Mouse (Mus musculus): Measurements from ENCODE around the gene Fry. TPM values are rescaled to one million over a fixed set of nuclear protein-coding genes. Genes with fewer than 3 reads are reported as not detected.

Fry gene
- polyA plus RNA-seq, 1 experiment from 2014 or later = 5.5 TPM

DNA sequence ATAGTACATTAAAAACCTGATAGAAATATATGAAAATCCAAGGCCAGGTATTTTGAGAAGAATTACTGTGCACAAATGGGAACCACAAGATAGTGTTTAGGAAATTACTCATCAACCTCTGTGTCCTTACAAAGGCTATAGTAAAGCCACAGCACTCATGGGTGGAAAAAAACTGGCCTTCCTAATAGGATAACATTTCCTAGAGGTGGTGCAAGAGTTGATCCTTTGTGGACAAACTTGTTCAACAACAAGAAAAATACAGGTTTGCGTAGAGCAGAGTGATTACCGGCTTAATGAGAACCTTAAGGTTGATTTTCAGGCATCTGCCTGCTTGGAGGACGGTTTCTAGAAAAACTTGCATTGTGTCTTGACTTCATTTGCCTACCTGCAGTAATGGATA lies 66.5 kb downstream of the Fry start:
- Histone ChIP-seq H3K27me3 (replicated peaks; ENCODE audit: control insufficient read depth, insufficient read depth, low read length) (no peaks in the 10 kb centered on the region), H3K9me3 (ENCODE audit: control insufficient read depth) (no peaks in the 10 kb centered on the region), H3K4me3 (ENCODE audit: low read depth, low read length) (no peak overlapping the region), H3K27ac (ENCODE audit: low read depth, low read length) (no peak overlapping the region), H3K36me3 (ENCODE audit: control insufficient read depth, insufficient read depth) (no peaks in the 10 kb centered on the region), H3K4me1 (replicated peaks; ENCODE audit: control insufficient read depth, insufficient read depth, low read length) (no peaks in the 10 kb centered on the region), H3K9ac (ENCODE audit: low read depth, low read length) (no peak overlapping the region), H3K4me2 (replicated peaks; ENCODE audit: low read depth) (no peak overlapping the region)
- TF ChIP-seq CTCF (IDR thresholded peaks at IDR 0.05; ENCODE audit: low read depth) = no peak
- no peak for ATAC-seq
- WGBS = 97% methylated on average over 3 of the region's 3 CpGs

DNA sequence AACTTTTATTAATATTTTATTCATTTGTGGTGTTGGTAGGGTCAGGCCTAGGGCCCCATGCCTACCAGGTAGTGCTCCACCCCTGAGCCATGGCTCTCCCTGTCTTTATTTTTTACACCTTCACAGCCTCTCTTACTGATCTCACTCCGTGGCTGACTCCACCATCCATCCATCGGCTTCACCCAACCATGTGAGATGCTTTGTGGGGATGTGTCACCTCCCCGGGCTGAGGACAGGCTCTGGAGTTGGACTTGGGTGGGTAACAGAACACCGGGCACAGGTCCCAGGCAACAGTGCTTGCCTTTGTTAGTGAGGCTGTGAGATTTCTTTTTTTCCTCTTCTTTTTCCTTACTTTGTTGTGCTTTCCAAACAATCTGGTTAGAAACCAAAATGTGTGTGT lies 67.7 kb downstream of the Fry start:
- Histone ChIP-seq H3K4me2 (replicated peaks; ENCODE audit: low read depth) (no peak overlapping the region), H3K27ac (ENCODE audit: low read depth, low read length) (no peak overlapping the region), H3K27me3 (replicated peaks; ENCODE audit: control insufficient read depth, insufficient read depth, low read length) (no peaks in the 10 kb centered on the region), H3K4me3 (ENCODE audit: low read depth, low read length) (no peak overlapping the region), H3K4me1 (replicated peaks; ENCODE audit: control insufficient read depth, insufficient read depth, low read length) (no peaks in the 10 kb centered on the region), H3K9ac (ENCODE audit: low read depth, low read length) (no peak overlapping the region), H3K9me3 (ENCODE audit: control insufficient read depth) (no peaks in the 10 kb centered on the region), H3K36me3 (ENCODE audit: control insufficient read depth, insufficient read depth) (no peaks in the 10 kb centered on the region)
- ATAC-seq = no peak
- TF ChIP-seq CTCF (IDR thresholded peaks at IDR 0.05; ENCODE audit: low read depth) = no peak
- 85% methylated on average over 4 of the region's 4 CpGs for WGBS

DNA sequence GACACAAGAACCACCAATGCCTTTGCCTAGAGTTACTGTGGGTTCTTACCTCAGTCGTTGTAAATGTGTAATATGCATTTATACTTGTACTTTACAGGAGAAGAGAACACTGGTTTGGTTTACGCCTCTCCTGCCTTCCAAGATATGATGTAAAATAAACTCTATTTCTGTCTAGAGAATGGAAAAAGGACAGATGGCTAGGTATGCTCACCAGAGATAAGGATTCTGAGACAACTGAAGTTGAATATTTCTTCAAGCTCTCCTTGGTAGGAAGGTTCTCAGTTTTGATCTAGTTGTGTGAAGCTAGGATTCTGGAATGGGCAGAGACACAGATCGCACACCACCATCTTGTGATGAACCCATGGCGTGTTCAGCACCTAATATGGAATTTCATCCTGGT lies 68.2 kb downstream of the Fry start:
- Histone ChIP-seq H3K9me3 (ENCODE audit: control insufficient read depth) (no peaks in the 10 kb centered on the region), H3K4me2 (replicated peaks; ENCODE audit: low read depth) (no peak overlapping the region), H3K27ac (ENCODE audit: low read depth, low read length) (no peak overlapping the region), H3K4me1 (replicated peaks; ENCODE audit: control insufficient read depth, insufficient read depth, low read length) (no peaks in the 10 kb centered on the region), H3K27me3 (replicated peaks; ENCODE audit: control insufficient read depth, insufficient read depth, low read length) (no peaks in the 10 kb centered on the region), H3K4me3 (ENCODE audit: low read depth, low read length) (no peak overlapping the region), H3K9ac (ENCODE audit: low read depth, low read length) (no peak overlapping the region), H3K36me3 (ENCODE audit: control insufficient read depth, insufficient read depth) (no peaks in the 10 kb centered on the region)
- no peak for TF ChIP-seq CTCF (IDR thresholded peaks at IDR 0.05; ENCODE audit: low read depth)
- ATAC-seq = no peak
- WGBS = 88% methylated on average over 4 of the region's 4 CpGs

DNA sequence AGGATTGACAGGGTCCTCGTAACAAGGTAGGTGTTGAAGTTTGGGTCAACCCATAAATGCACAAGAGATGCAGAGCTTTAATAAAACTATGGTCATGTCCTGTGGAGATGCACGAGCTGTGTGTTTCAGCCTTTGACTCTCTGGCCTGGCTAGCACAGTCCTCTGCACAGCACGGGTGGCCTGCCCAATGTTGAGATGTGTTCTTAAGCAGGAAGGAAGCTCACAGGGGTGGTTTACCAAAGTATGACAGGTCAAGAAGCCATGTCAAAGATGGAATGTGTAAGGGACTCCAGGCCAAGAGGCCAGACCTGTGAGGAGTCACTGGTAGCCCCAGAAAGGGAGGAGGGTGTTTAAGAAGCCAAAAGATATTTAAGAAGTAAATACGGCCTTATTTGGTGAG lies 69.6 kb downstream of the Fry start:
- H3K4me3 ChIP-seq (ENCODE audit: low read depth, low read length) = no peak overlapping the region
- H3K9ac ChIP-seq (ENCODE audit: low read depth, low read length) = no peak overlapping the region
- ATAC-seq = no peak
- H3K36me3 ChIP-seq (ENCODE audit: control insufficient read depth, insufficient read depth) = no peaks in the 10 kb centered on the region
- 79% methylated on average over 4 of the region's 4 CpGs for WGBS
- no peaks in the 10 kb centered on the region for H3K9me3 ChIP-seq (ENCODE audit: control insufficient read depth)
- no peaks in the 10 kb centered on the region for H3K4me1 ChIP-seq (replicated peaks; ENCODE audit: control insufficient read depth, insufficient read depth, low read length)
- no peak overlapping the region for H3K4me2 ChIP-seq (replicated peaks; ENCODE audit: low read depth)
- no peak overlapping the region for H3K27ac ChIP-seq (ENCODE audit: low read depth, low read length)
- no peak for TF ChIP-seq CTCF (IDR thresholded peaks at IDR 0.05; ENCODE audit: low read depth)
- no peaks in the 10 kb centered on the region for H3K27me3 ChIP-seq (replicated peaks; ENCODE audit: control insufficient read depth, insufficient read depth, low read length)

DNA sequence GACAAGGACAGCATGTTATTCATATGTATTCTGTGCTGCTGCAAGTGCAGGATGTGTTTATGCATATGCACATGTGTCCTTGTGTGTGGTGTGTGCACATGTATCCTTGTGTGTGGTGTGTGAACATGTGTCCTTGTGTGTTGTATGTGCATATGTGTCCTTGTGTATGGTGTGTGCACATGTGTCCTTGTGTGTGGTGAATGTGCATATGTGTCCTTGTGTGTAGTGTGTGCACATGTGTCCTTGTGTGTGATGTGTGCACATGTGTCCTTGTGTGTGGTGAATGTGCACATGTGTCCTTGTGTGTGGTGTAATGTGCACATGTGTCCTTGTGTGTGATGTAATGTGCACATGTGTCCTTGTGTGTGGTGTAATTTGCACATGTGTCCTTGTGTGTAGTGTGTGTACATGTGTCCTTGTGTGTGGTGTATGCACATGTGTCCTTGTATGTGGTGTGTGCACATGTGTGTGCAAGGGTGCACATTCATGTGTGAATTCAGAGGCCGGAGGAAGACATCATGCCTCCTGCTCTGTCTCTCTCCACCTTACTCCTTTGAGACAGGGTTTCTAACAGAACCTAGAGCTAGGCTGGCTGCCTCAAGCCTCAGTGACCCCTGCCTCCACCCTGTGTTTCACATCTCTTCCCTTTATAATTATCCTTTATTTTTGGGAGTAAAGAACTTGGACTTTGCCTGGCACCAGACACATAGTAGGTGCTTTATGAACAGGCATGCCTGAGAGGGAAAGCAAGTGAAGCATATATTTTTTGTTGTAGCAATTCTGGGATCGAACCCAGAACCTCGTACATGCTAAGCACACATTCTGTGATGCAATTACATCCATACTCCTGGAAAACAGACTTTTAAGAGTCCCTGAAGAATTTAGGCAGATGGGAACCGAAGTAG lies 72.3 kb downstream of the Fry start:
- Histone ChIP-seq H3K27me3 (replicated peaks; ENCODE audit: control insufficient read depth, insufficient read depth, low read length) (no peaks in the 10 kb centered on the region), H3K36me3 (ENCODE audit: control insufficient read depth, insufficient read depth) (no peaks in the 10 kb centered on the region), H3K9ac (ENCODE audit: low read depth, low read length) (no peak overlapping the region), H3K27ac (ENCODE audit: low read depth, low read length) (no peak overlapping the region), H3K4me3 (ENCODE audit: low read depth, low read length) (no peak overlapping the region), H3K4me1 (replicated peaks; ENCODE audit: control insufficient read depth, insufficient read depth, low read length) (no peaks in the 10 kb centered on the region), H3K9me3 (ENCODE audit: control insufficient read depth) (no peaks in the 10 kb centered on the region), H3K4me2 (replicated peaks; ENCODE audit: low read depth) (no peak overlapping the region)
- 91% methylated on average over 4 of the region's 4 CpGs for WGBS
- no peak for ATAC-seq
- no peak for TF ChIP-seq CTCF (IDR thresholded peaks at IDR 0.05; ENCODE audit: low read depth)

DNA sequence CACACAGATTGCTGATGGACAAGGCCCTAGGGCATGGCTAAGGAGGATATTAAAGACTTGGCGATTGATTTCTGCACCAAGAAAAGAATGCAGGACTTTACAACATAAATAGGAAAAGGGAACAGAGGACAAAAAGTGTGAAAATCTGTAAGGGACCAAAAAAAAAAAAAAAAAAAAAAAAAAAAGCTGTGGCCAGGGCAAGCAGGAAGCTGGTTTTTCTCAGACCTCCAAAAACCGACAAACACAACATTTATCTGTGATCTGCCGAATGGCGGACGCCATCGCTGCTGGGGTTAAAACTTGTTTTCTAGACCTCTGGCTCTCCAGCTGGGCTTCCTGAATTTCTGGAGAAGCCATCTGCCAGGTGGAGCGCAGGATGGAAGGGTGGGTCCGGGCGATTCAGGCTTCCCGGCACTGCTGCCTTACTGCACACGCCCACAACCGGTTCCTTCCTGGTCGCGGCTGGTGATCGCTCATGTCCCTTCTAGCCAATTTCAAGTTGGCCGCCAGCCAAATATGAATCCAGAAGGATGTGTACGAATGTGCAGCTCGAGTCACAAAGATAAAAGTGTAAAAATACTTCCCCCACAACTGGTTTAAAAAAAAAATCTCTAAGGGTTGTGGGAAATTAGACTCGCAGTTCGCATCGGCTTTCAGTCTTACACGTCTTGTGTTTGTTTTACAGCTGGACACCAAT lies 77.2 kb downstream of the Fry start:
- Histone ChIP-seq H3K4me3 (ENCODE audit: low read depth, low read length) (peak overlapping the region; percentile 50), H3K27ac (ENCODE audit: low read depth, low read length) (peak overlapping the region; percentile 46), H3K9ac (ENCODE audit: low read depth, low read length) (peak overlapping the region; percentile 26), H3K9me3 (ENCODE audit: control insufficient read depth) (no peaks in the 10 kb centered on the region), H3K4me2 (replicated peaks; ENCODE audit: low read depth) (peak overlapping the region; percentile 76), H3K4me1 (replicated peaks; ENCODE audit: control insufficient read depth, insufficient read depth, low read length) (no peaks in the 10 kb centered on the region), H3K36me3 (ENCODE audit: control insufficient read depth, insufficient read depth) (no peaks in the 10 kb centered on the region), H3K27me3 (replicated peaks; ENCODE audit: control insufficient read depth, insufficient read depth, low read length) (no peaks in the 10 kb centered on the region)
- peak; percentile 89 for ATAC-seq
- TF ChIP-seq CTCF (IDR thresholded peaks at IDR 0.05; ENCODE audit: low read depth) = no peak
- 4% methylated on average over 22 of the region's 22 CpGs for WGBS

Measured in intestine, postnatal 0 days (tissue).